Mouse (Mus musculus): ENCODE data around the gene Klhdc8b. TPM values are rescaled to one million over a fixed set of nuclear protein-coding genes. Genes with fewer than 3 reads are reported as not detected.

Klhdc8b gene
- polyA plus RNA-seq, 1 experiment, result 103 TPM

GRCm38 (mm10) chr9:108481520-108482210 is 20.3 kb upstream of the Klhdc8b start:
- DNase-seq (ENCODE audit: low spot score), result no peak

- DNase-seq (ENCODE audit: low spot score), result no peak
Observed at GRCm38 (mm10) chr9:108480813-108481519, 19.6 kb upstream of the Klhdc8b start.

GRCm38 (mm10) chr9:108479721-108480351 is 18.5 kb upstream of the Klhdc8b start, which contains the start of gene Lamb2:
TSS of gene Lamb2 (plus strand) at chr9:108479736.
- no peak for DNase-seq (ENCODE audit: low spot score)

- DNase-seq (ENCODE audit: low spot score), result no peak
Observed at GRCm38 (mm10) chr9:108479241-108479640, 17.9 kb upstream of the Klhdc8b start.

- peak; percentile 66 for DNase-seq (ENCODE audit: low spot score)
Observed at GRCm38 (mm10) chr9:108478638-108479156, 17.3 kb upstream of the Klhdc8b start.

GRCm38 (mm10) chr9:108474528-108474927 is 13.1 kb upstream of the Klhdc8b start:
- DNase-seq (ENCODE audit: low spot score), result no peak

- DNase-seq (ENCODE audit: low spot score), result no peak
Observed at GRCm38 (mm10) chr9:108469845-108470244, 8.5 kb upstream of the Klhdc8b start.

GRCm38 (mm10) chr9:108469430-108469829 is 8.0 kb upstream of the Klhdc8b start:
- no peak for DNase-seq (ENCODE audit: low spot score)

- no peak for DNase-seq (ENCODE audit: low spot score)
Observed at GRCm38 (mm10) chr9:108466219-108466618, 4.8 kb upstream of the Klhdc8b start.

- DNase-seq (ENCODE audit: low spot score), result no peak
Observed at GRCm38 (mm10) chr9:108463713-108464112, 2.3 kb upstream of the Klhdc8b start.

- DNase-seq (ENCODE audit: low spot score), result no peak
Observed at GRCm38 (mm10) chr9:108462192-108462591, 811 bp upstream of the Klhdc8b start.

GRCm38 (mm10) chr9:108461675-108462074 is 294 bp upstream of the Klhdc8b start:
- DNase-seq (ENCODE audit: low spot score), result no peak

- DNase-seq (ENCODE audit: low spot score), result peak; percentile 70
Observed at GRCm38 (mm10) chr9:108460319-108461178, 832 bp downstream of the Klhdc8b start, which contains the start of gene Ccdc71. TSS of gene Ccdc71 (plus strand) at chr9:108460527.

- DNase-seq (ENCODE audit: low spot score), result no peak
Observed at GRCm38 (mm10) chr9:108459939-108460318, 1.5 kb downstream of the Klhdc8b start.

GRCm38 (mm10) chr9:108456953-108457352 is 4.4 kb downstream of the Klhdc8b start:
- DNase-seq (ENCODE audit: low spot score), result no peak

GRCm38 (mm10) chr9:108455747-108456571 is 5.4 kb downstream of the Klhdc8b start:
- no peak for DNase-seq (ENCODE audit: low spot score)

GRCm38 (mm10) chr9:108454429-108454828 is 7.0 kb downstream of the Klhdc8b start:
- DNase-seq (ENCODE audit: low spot score), result no peak

GRCm38 (mm10) chr9:108453458-108453857 is 7.9 kb downstream of the Klhdc8b start:
- no peak for DNase-seq (ENCODE audit: low spot score)

GRCm38 (mm10) chr9:108452911-108453310 is 8.5 kb downstream of the Klhdc8b start:
- no peak for DNase-seq (ENCODE audit: low spot score)

GRCm38 (mm10) chr9:108452291-108452906 is 9.0 kb downstream of the Klhdc8b start:
- DNase-seq (ENCODE audit: low spot score), result peak; percentile 80
